Mouse (Mus musculus): Measurements from ENCODE around the gene Lrch1. TPM values are rescaled to one million over a fixed set of nuclear protein-coding genes. Genes with fewer than 3 reads are reported as not detected.

Lrch1 gene
- polyA plus RNA-seq, 1 experiment, result 9.9 TPM

- Histone ChIP-seq H3K36me3 (ENCODE audit: control insufficient read depth, insufficient read depth) (no peaks in the 10 kb centered on the region), H3K4me2 (ENCODE audit: low read depth) (no peak overlapping the region), H3K27me3 (ENCODE audit: control insufficient read depth, insufficient read depth, insufficient read length) (no peaks in the 10 kb centered on the region), H3K79me2 (ENCODE audit: control insufficient read depth, insufficient read depth) (peaks cover 89% of the 10 kb centered on the region), H3ac (ENCODE audit: control insufficient read depth, insufficient read length) (no peak overlapping the region), H3K4me3 (no peak overlapping the region)
- TF ChIP-seq USF1 (IDR thresholded peaks at IDR 0.05; ENCODE audit: low read depth) (no peak), POLR2A (IDR thresholded peaks at IDR 0.05; ENCODE audit: insufficient read length, low read depth) (no peak), SRF (IDR thresholded peaks at IDR 0.05; ENCODE audit: control insufficient read depth, insufficient read length, low read depth) (no peak), REST (IDR thresholded peaks at IDR 0.05; ENCODE audit: insufficient read depth, insufficient read length) (no peak), MYOG (IDR thresholded peaks at IDR 0.05; ENCODE audit: control insufficient read depth in 1 of 3, insufficient read depth in 1 of 3, insufficient read length in 2 of 3, low read depth in 2 of 3) (no peak), TCF12 (IDR thresholded peaks at IDR 0.05; ENCODE audit: insufficient read depth, poor library complexity, severe bottlenecking) (no peak)
Observed at GRCm38 (mm10) chr14:74909021-74909420, 38.7 kb downstream of the Lrch1 start.

GRCm38 (mm10) chr14:74908250-74908649, 39.4 kb downstream of the Lrch1 start:
- no peak overlapping the region for H3K4me2 ChIP-seq (ENCODE audit: low read depth)
- H3K36me3 ChIP-seq (ENCODE audit: control insufficient read depth, insufficient read depth), result no peaks in the 10 kb centered on the region
- H3K4me3 ChIP-seq, result no peak overlapping the region
- H3ac ChIP-seq (ENCODE audit: control insufficient read depth, insufficient read length), result no peak overlapping the region
- no peaks in the 10 kb centered on the region for H3K27me3 ChIP-seq (ENCODE audit: control insufficient read depth, insufficient read depth, insufficient read length)
- no peak for TF ChIP-seq CEBPB (IDR thresholded peaks at IDR 0.05; ENCODE audit: insufficient read depth, poor library complexity, severe bottlenecking)
- peak in 1 of 3 experiments; percentile 45 for TF ChIP-seq MYOD1 (IDR thresholded peaks at IDR 0.05; ENCODE audit: control insufficient read depth in 1 of 3, insufficient read length in 2 of 3, low read depth in 2 of 3)
- peak in 1 of 3 experiments; percentile 29 for TF ChIP-seq MYOG (IDR thresholded peaks at IDR 0.05; ENCODE audit: control insufficient read depth in 1 of 3, insufficient read depth in 1 of 3, insufficient read length in 2 of 3, low read depth in 2 of 3)
- H3K79me2 ChIP-seq (ENCODE audit: control insufficient read depth, insufficient read depth), result peaks cover 86% of the 10 kb centered on the region

GRCm38 (mm10) chr14:74907706-74908105, 40.0 kb downstream of the Lrch1 start:
- Histone ChIP-seq H3K36me3 (ENCODE audit: control insufficient read depth, insufficient read depth) (no peaks in the 10 kb centered on the region), H3K4me3 (no peak overlapping the region), H3K4me2 (ENCODE audit: low read depth) (no peak overlapping the region), H3ac (ENCODE audit: control insufficient read depth, insufficient read length) (no peak overlapping the region), H3K79me2 (ENCODE audit: control insufficient read depth, insufficient read depth) (peaks cover 81% of the 10 kb centered on the region), H3K27me3 (ENCODE audit: control insufficient read depth, insufficient read depth, insufficient read length) (no peaks in the 10 kb centered on the region)
- TF ChIP-seq TCF12 (IDR thresholded peaks at IDR 0.05; ENCODE audit: insufficient read depth, poor library complexity, severe bottlenecking) (no peak), TCF3 (IDR thresholded peaks at IDR 0.05; ENCODE audit: insufficient read length, low read depth) (no peak), E2F4 (IDR thresholded peaks at IDR 0.05; ENCODE audit: insufficient read depth) (no peak), SRF (IDR thresholded peaks at IDR 0.05; ENCODE audit: control insufficient read depth, insufficient read length, low read depth) (no peak), MYOD1 (IDR thresholded peaks at IDR 0.05; ENCODE audit: control insufficient read depth in 1 of 3, insufficient read length in 2 of 3, low read depth in 2 of 3) (no peak), MYOG (IDR thresholded peaks at IDR 0.05; ENCODE audit: control insufficient read depth in 1 of 3, insufficient read depth in 1 of 3, insufficient read length in 2 of 3, low read depth in 2 of 3) (no peak), CEBPB (IDR thresholded peaks at IDR 0.05; ENCODE audit: insufficient read depth, poor library complexity, severe bottlenecking) (no peak), POLR2A (IDR thresholded peaks at IDR 0.05; ENCODE audit: insufficient read length, low read depth) (no peak), USF1 (IDR thresholded peaks at IDR 0.05; ENCODE audit: low read depth) (no peak), POLR2AphosphoS2 (IDR thresholded peaks at IDR 0.05; ENCODE audit: insufficient read length, low read depth) (no peak), MAX (IDR thresholded peaks at IDR 0.05; ENCODE audit: low read depth) (no peak), REST (IDR thresholded peaks at IDR 0.05; ENCODE audit: insufficient read depth, insufficient read length) (no peak)

- no peak for TF ChIP-seq REST (IDR thresholded peaks at IDR 0.05; ENCODE audit: insufficient read depth, insufficient read length)
- no peak for TF ChIP-seq CEBPB (IDR thresholded peaks at IDR 0.05; ENCODE audit: insufficient read depth, poor library complexity, severe bottlenecking)
- no peak for TF ChIP-seq MAX (IDR thresholded peaks at IDR 0.05; ENCODE audit: low read depth)
- TF ChIP-seq USF1 (IDR thresholded peaks at IDR 0.05; ENCODE audit: low read depth), result no peak
- no peak for TF ChIP-seq SRF (IDR thresholded peaks at IDR 0.05; ENCODE audit: control insufficient read depth, insufficient read length, low read depth)
- no peak for TF ChIP-seq MYOG (IDR thresholded peaks at IDR 0.05; ENCODE audit: control insufficient read depth in 1 of 3, insufficient read depth in 1 of 3, insufficient read length in 2 of 3, low read depth in 2 of 3)
- no peak for TF ChIP-seq E2F4 (IDR thresholded peaks at IDR 0.05; ENCODE audit: insufficient read depth)
- TF ChIP-seq MYOD1 (IDR thresholded peaks at IDR 0.05; ENCODE audit: control insufficient read depth in 1 of 3, insufficient read length in 2 of 3, low read depth in 2 of 3), result no peak
- TF ChIP-seq TCF3 (IDR thresholded peaks at IDR 0.05; ENCODE audit: insufficient read length, low read depth), result no peak
- TF ChIP-seq POLR2AphosphoS2 (IDR thresholded peaks at IDR 0.05; ENCODE audit: insufficient read length, low read depth), result no peak
- TF ChIP-seq TCF12 (IDR thresholded peaks at IDR 0.05; ENCODE audit: insufficient read depth, poor library complexity, severe bottlenecking), result no peak
- TF ChIP-seq POLR2A (IDR thresholded peaks at IDR 0.05; ENCODE audit: insufficient read length, low read depth), result no peak
- peaks cover 64% of the 10 kb centered on the region for H3K79me2 ChIP-seq (ENCODE audit: control insufficient read depth, insufficient read depth)
- H3K27me3 ChIP-seq (ENCODE audit: control insufficient read depth, insufficient read depth, insufficient read length), result no peaks in the 10 kb centered on the region
- H3ac ChIP-seq (ENCODE audit: control insufficient read depth, insufficient read length), result no peak overlapping the region
- no peak overlapping the region for H3K4me3 ChIP-seq
- H3K36me3 ChIP-seq (ENCODE audit: control insufficient read depth, insufficient read depth), result no peaks in the 10 kb centered on the region
- no peak overlapping the region for H3K4me2 ChIP-seq (ENCODE audit: low read depth)
Observed at GRCm38 (mm10) chr14:74905990-74906389, 41.7 kb downstream of the Lrch1 start.

GRCm38 (mm10) chr14:74904442-74904841, 43.2 kb downstream of the Lrch1 start:
- no peak overlapping the region for H3K4me2 ChIP-seq (ENCODE audit: low read depth)
- no peaks in the 10 kb centered on the region for H3K27me3 ChIP-seq (ENCODE audit: control insufficient read depth, insufficient read depth, insufficient read length)
- peaks cover 62% of the 10 kb centered on the region for H3K79me2 ChIP-seq (ENCODE audit: control insufficient read depth, insufficient read depth)
- no peak overlapping the region for H3K4me3 ChIP-seq
- no peaks in the 10 kb centered on the region for H3K36me3 ChIP-seq (ENCODE audit: control insufficient read depth, insufficient read depth)
- H3ac ChIP-seq (ENCODE audit: control insufficient read depth, insufficient read length), result no peak overlapping the region
- no peak for TF ChIP-seq MAX (IDR thresholded peaks at IDR 0.05; ENCODE audit: low read depth)
- no peak for TF ChIP-seq POLR2AphosphoS2 (IDR thresholded peaks at IDR 0.05; ENCODE audit: insufficient read length, low read depth)
- TF ChIP-seq REST (IDR thresholded peaks at IDR 0.05; ENCODE audit: insufficient read depth, insufficient read length), result no peak
- TF ChIP-seq MYOG (IDR thresholded peaks at IDR 0.05; ENCODE audit: control insufficient read depth in 1 of 3, insufficient read depth in 1 of 3, insufficient read length in 2 of 3, low read depth in 2 of 3), result no peak
- TF ChIP-seq POLR2A (IDR thresholded peaks at IDR 0.05; ENCODE audit: insufficient read length, low read depth), result no peak
- TF ChIP-seq USF1 (IDR thresholded peaks at IDR 0.05; ENCODE audit: low read depth), result no peak
- no peak for TF ChIP-seq CEBPB (IDR thresholded peaks at IDR 0.05; ENCODE audit: insufficient read depth, poor library complexity, severe bottlenecking)
- no peak for TF ChIP-seq TCF3 (IDR thresholded peaks at IDR 0.05; ENCODE audit: insufficient read length, low read depth)
- no peak for TF ChIP-seq TCF12 (IDR thresholded peaks at IDR 0.05; ENCODE audit: insufficient read depth, poor library complexity, severe bottlenecking)
- TF ChIP-seq SRF (IDR thresholded peaks at IDR 0.05; ENCODE audit: control insufficient read depth, insufficient read length, low read depth), result no peak
- no peak for TF ChIP-seq E2F4 (IDR thresholded peaks at IDR 0.05; ENCODE audit: insufficient read depth)
- TF ChIP-seq MYOD1 (IDR thresholded peaks at IDR 0.05; ENCODE audit: control insufficient read depth in 1 of 3, insufficient read length in 2 of 3, low read depth in 2 of 3), result no peak
